Mouse (Mus musculus): ENCODE measurements around the gene Pnpla2. TPM values are rescaled to one million over a fixed set of nuclear protein-coding genes. Genes with fewer than 3 reads are reported as not detected.

Gene Pnpla2
- polyA plus RNA-seq, 1 experiment from 2014 or later = 20.5 TPM

DNA sequence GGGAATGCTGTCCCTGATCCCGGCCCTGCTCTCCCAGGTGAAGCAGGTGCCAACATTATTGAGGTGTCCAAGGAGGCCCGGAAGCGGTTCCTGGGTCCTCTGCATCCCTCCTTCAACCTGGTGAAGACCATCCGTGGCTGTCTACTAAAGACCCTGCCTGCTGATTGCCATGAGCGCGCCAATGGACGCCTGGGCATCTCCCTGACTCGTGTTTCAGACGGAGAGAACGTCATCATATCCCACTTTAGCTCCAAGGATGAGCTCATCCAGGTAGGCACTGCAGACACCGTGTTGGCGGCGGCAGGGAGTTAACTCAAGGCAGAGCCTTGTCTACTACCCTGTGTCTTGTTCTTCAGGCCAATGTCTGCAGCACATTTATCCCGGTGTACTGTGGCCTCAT, 2.2 kb downstream of the Pnpla2 start:
- no peaks in the 10 kb centered on the region for H3K36me3 ChIP-seq (ENCODE audit: control insufficient read depth, insufficient read depth)
- no peak overlapping the region for H3K4me3 ChIP-seq (replicated peaks; ENCODE audit: low read length)
- H3K27ac ChIP-seq (ENCODE audit: low read length) = no peak overlapping the region
- H3K9ac ChIP-seq (replicated peaks; ENCODE audit: low read depth, low read length) = no peak overlapping the region
- H3K27me3 ChIP-seq (replicated peaks; ENCODE audit: control insufficient read depth, insufficient read depth, low read length) = peaks cover 16% of the 10 kb centered on the region
- H3K4me1 ChIP-seq (replicated peaks; ENCODE audit: control insufficient read depth, insufficient read depth, low read length) = peaks cover 22% of the 10 kb centered on the region
- WGBS = 91% methylated on average over 14 of the region's 14 CpGs
- no peak overlapping the region for H3K4me2 ChIP-seq (ENCODE audit: low read length)
- ATAC-seq = no peak
- H3K9me3 ChIP-seq (ENCODE audit: control insufficient read depth, low read length) = no peaks in the 10 kb centered on the region

DNA sequence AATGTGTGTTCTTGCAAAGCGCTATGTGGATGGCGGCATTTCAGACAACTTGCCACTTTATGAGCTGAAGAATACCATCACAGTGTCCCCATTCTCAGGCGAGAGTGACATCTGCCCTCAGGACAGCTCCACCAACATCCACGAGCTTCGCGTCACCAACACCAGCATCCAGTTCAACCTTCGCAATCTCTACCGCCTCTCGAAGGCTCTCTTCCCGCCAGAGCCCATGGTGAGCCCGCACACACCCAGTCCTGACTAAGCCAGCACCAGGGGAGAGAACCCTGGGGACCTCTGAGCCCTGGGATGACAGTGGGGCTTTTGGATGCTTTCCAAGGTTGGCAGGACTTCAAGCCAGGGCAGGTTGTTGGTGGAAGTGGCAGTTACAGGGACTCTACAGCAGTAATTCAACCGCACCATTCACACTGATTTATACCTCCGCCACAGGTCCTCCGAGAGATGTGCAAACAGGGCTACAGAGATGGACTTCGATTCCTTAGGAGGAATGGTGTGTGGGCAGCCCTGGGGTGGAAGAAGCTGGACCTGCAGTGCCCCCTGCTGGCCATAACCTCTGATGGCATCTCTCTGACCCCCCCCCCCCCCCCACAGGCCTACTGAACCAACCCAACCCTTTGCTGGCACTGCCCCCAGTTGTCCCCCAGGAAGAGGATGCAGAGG, 3.1 kb downstream of the Pnpla2 start:
- Histone ChIP-seq H3K4me2 (ENCODE audit: low read length) (no peak overlapping the region), H3K4me1 (replicated peaks; ENCODE audit: control insufficient read depth, insufficient read depth, low read length) (peaks cover 22% of the 10 kb centered on the region), H3K9ac (replicated peaks; ENCODE audit: low read depth, low read length) (no peak overlapping the region), H3K27me3 (replicated peaks; ENCODE audit: control insufficient read depth, insufficient read depth, low read length) (peaks cover 25% of the 10 kb centered on the region), H3K9me3 (ENCODE audit: control insufficient read depth, low read length) (no peaks in the 10 kb centered on the region), H3K36me3 (ENCODE audit: control insufficient read depth, insufficient read depth) (no peaks in the 10 kb centered on the region), H3K4me3 (replicated peaks; ENCODE audit: low read length) (no peak overlapping the region), H3K27ac (ENCODE audit: low read length) (no peak overlapping the region)
- WGBS = 73% methylated on average over 15 of the region's 15 CpGs
- no peak for ATAC-seq

DNA sequence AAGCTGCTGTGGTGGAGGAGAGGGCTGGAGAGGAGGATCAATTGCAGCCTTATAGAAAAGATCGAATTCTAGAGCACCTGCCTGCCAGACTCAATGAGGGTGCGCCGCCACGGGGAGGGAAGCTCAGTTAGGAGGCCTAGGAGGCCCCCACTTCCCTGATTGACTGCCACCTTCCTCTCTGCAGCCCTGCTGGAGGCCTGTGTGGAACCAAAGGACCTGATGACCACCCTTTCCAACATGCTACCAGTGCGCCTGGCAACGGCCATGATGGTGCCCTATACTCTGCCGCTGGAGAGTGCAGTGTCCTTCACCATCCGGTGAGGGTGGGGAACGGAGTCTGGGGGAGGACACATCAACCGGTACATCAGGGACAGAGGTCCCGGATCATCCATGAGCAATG, 3.7 kb downstream of the Pnpla2 start:
- no peak for ATAC-seq
- Histone ChIP-seq H3K4me1 (replicated peaks; ENCODE audit: control insufficient read depth, insufficient read depth, low read length) (peaks cover 22% of the 10 kb centered on the region), H3K4me2 (ENCODE audit: low read length) (no peak overlapping the region), H3K9me3 (ENCODE audit: control insufficient read depth, low read length) (no peaks in the 10 kb centered on the region), H3K27me3 (replicated peaks; ENCODE audit: control insufficient read depth, insufficient read depth, low read length) (peaks cover 30% of the 10 kb centered on the region), H3K9ac (replicated peaks; ENCODE audit: low read depth, low read length) (no peak overlapping the region), H3K27ac (ENCODE audit: low read length) (no peak overlapping the region), H3K36me3 (ENCODE audit: control insufficient read depth, insufficient read depth) (no peaks in the 10 kb centered on the region), H3K4me3 (replicated peaks; ENCODE audit: low read length) (no peak overlapping the region)
- 95% methylated on average over 11 of the region's 11 CpGs for WGBS

DNA sequence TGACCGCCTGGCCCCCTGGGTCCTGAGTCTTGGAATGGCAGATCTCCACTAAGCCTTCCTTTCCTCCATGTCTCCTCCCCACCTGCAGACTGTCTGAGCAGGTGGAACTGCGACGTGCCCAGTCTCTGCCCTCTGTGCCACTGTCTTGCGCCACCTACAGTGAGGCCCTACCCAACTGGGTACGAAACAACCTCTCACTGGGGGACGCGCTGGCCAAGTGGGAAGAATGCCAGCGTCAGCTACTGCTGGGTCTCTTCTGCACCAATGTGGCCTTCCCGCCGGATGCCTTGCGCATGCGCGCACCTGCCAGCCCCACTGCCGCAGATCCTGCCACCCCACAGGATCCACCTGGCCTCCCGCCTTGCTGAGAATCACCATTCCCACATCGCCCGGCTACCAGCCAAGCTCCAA, 4.3 kb downstream of the Pnpla2 start:
- Histone ChIP-seq H3K36me3 (ENCODE audit: control insufficient read depth, insufficient read depth) (no peaks in the 10 kb centered on the region), H3K9ac (replicated peaks; ENCODE audit: low read depth, low read length) (no peak overlapping the region), H3K4me1 (replicated peaks; ENCODE audit: control insufficient read depth, insufficient read depth, low read length) (peaks cover 21% of the 10 kb centered on the region), H3K9me3 (ENCODE audit: control insufficient read depth, low read length) (no peaks in the 10 kb centered on the region), H3K4me2 (ENCODE audit: low read length) (no peak overlapping the region), H3K27ac (ENCODE audit: low read length) (no peak overlapping the region), H3K27me3 (replicated peaks; ENCODE audit: control insufficient read depth, insufficient read depth, low read length) (peaks cover 37% of the 10 kb centered on the region), H3K4me3 (replicated peaks; ENCODE audit: low read length) (no peak overlapping the region)
- ATAC-seq = no peak
- 91% methylated on average over 17 of the region's 17 CpGs for WGBS

DNA sequence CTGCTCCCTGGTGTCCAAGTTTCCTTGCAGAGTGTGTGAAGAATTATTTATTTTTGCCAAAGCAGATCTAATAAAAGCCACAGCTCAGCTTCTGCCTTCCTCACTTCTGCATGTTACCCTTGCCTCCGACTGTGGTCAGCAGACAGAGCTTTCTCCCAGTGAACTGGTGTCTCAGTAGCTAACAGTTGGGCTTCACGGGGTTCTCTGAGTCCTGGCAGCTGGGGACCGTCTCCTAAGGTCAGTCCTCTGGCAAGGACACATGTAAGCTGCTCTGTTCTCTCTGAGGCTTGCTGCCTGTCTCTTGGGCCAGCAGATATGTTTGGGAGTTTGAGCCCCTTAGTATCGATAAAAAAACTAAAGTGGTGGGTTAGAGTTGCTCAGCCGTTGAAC, 5.0 kb downstream of the Pnpla2 start:
- H3K27ac ChIP-seq (ENCODE audit: low read length) = no peak overlapping the region
- no peak overlapping the region for H3K4me3 ChIP-seq (replicated peaks; ENCODE audit: low read length)
- H3K36me3 ChIP-seq (ENCODE audit: control insufficient read depth, insufficient read depth) = no peaks in the 10 kb centered on the region
- ATAC-seq = no peak
- peaks cover 18% of the 10 kb centered on the region for H3K4me1 ChIP-seq (replicated peaks; ENCODE audit: control insufficient read depth, insufficient read depth, low read length)
- WGBS = 78% methylated on average over 5 of the region's 5 CpGs
- no peak overlapping the region for H3K4me2 ChIP-seq (ENCODE audit: low read length)
- peaks cover 44% of the 10 kb centered on the region for H3K27me3 ChIP-seq (replicated peaks; ENCODE audit: control insufficient read depth, insufficient read depth, low read length)
- H3K9me3 ChIP-seq (ENCODE audit: control insufficient read depth, low read length) = no peaks in the 10 kb centered on the region
- no peak overlapping the region for H3K9ac ChIP-seq (replicated peaks; ENCODE audit: low read depth, low read length)

DNA sequence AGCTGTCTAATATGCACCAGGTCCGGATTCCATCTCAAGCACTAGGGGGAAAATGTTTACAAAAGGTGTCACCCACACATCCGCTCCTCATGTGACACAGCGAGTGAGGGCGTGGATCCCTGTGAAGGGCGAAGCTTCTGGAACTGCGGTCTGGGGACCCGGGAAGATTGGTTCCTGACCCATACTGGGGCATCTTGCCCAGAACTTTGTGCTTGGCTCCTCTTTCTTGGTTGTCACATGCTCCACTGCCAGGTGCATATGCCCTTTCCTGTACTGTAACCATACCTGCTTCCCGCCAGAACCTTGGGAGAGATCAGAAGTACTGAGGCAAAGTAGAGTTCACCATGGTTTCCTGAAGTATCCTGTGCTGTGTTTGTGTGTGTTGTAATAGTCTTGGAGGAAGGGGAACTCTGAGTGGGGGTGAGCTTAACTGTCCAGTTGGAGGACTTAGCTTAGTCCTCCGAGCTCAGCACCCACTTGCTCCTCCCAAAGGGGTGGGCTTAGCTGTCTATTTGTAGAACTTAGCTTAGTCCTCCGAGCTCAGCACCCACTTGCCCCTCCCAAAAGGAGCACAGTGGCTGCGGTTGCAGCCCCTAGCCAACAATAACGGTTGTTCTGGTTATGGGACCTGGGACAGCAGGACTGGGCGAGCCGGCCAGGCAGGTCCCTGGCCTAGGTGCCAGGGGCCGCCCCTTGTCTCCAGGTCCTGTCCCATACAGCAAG, 5.6 kb downstream of the Pnpla2 start, which contains the start of gene Cracr2b:
Gene Cracr2b (plus strand): TSS at position 704 of the 723 bp plus-strand sequence.
- H3K27ac ChIP-seq (ENCODE audit: low read length) = no peak within 1 kb of the TSS
- ATAC-seq = no peak
- H3K27me3 ChIP-seq (replicated peaks; ENCODE audit: control insufficient read depth, insufficient read depth, low read length) = peaks cover 49% of the 10 kb centered on the region
- 71% methylated on average over 15 of the region's 15 CpGs for WGBS
- H3K4me1 ChIP-seq (replicated peaks; ENCODE audit: control insufficient read depth, insufficient read depth, low read length) = peaks cover 19% of the 10 kb centered on the region
- no peaks in the 10 kb centered on the region for H3K36me3 ChIP-seq (ENCODE audit: control insufficient read depth, insufficient read depth)
- H3K4me2 ChIP-seq (ENCODE audit: low read length) = peak within 1 kb of the TSS; percentile 54
- H3K9me3 ChIP-seq (ENCODE audit: control insufficient read depth, low read length) = no peaks in the 10 kb centered on the region
- H3K4me3 ChIP-seq (replicated peaks; ENCODE audit: low read length) = peak within 1 kb of the TSS; percentile 36
- H3K9ac ChIP-seq (replicated peaks; ENCODE audit: low read depth, low read length) = peak within 1 kb of the TSS; percentile 38

DNA sequence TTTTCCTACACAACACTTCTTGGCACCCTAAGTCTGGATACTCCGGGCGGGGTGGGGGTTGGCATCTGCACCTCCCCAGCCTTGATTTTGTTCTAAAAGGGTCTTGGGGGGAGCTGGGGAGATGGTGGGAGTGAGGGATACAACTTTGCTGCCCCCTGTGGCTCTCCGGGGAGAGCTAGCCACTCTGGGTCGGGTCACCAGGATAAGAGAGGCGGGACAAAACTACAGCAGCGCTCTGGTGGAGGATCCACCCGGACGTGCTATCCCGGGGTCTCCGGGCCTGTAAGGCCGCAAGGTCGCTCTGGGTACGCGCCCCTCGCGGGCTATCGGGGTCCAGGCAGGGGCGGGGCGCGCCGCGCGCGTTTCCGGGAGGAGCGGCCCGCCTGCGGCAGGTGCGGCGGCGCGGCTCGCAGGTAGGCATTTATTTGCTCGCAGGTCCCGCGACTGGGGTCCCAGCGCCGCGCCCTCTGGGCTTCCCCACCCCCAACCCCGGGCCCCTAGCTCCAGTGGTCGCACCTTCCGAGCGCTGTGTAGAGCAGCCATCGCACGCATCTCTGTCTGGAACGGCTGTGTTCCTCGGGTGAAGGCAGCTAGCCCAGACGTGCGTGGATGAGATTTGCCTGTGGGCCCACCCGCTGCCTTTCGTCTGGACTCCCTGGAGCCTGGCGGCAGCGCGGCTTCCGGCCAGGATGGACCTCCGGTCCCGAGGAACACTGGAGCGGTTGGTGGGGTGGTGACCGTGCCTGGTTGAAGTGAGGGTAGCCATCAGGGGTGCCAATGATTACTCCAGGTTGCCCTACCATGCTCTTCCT, 6.7 kb downstream of the Pnpla2 start:
- ATAC-seq = no peak
- Histone ChIP-seq H3K36me3 (ENCODE audit: control insufficient read depth, insufficient read depth) (no peaks in the 10 kb centered on the region), H3K9ac (replicated peaks; ENCODE audit: low read depth, low read length) (peak overlapping the region; percentile 38), H3K27ac (ENCODE audit: low read length) (no peak overlapping the region), H3K27me3 (replicated peaks; ENCODE audit: control insufficient read depth, insufficient read depth, low read length) (peaks cover 59% of the 10 kb centered on the region), H3K4me2 (ENCODE audit: low read length) (peak overlapping the region; percentile 54), H3K9me3 (ENCODE audit: control insufficient read depth, low read length) (no peaks in the 10 kb centered on the region), H3K4me3 (replicated peaks; ENCODE audit: low read length) (peak overlapping the region; percentile 36), H3K4me1 (replicated peaks; ENCODE audit: control insufficient read depth, insufficient read depth, low read length) (peaks cover 12% of the 10 kb centered on the region)
- WGBS = 2% methylated on average over 54 of the region's 59 CpGs

DNA sequence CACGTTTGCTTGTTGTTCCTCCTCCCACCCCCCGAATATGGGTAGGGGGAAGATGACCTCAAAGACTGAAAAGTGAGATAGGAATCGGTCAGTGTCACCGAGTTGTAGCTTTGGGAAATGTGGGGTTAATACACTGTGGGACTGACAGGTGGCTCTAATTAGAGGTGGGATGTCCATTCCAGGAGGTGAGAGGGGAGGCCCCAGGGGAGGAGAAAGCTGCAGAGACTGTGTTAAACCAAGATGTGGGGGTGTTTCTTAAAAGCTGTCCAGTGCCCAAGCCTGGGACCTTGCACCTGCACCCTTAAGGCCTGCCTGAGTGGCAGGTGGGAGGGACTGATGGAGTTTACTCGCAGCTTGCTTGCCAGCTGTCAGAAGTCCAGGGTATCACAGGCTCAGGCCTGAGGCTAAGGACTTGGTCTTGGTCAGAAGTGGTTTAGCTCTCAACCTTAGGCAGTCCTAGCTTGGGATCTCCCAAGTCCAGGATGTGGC, 7.4 kb downstream of the Pnpla2 start:
- Histone ChIP-seq H3K9ac (replicated peaks; ENCODE audit: low read depth, low read length) (no peak overlapping the region; the same call in 1 of the 2 replicates), H3K4me1 (replicated peaks; ENCODE audit: control insufficient read depth, insufficient read depth, low read length) (peaks cover 19% of the 10 kb centered on the region), H3K9me3 (ENCODE audit: control insufficient read depth, low read length) (no peaks in the 10 kb centered on the region), H3K27ac (ENCODE audit: low read length) (no peak overlapping the region), H3K36me3 (ENCODE audit: control insufficient read depth, insufficient read depth) (no peaks in the 10 kb centered on the region), H3K27me3 (replicated peaks; ENCODE audit: control insufficient read depth, insufficient read depth, low read length) (peaks cover 59% of the 10 kb centered on the region), H3K4me2 (ENCODE audit: low read length) (no peak overlapping the region), H3K4me3 (replicated peaks; ENCODE audit: low read length) (no peak overlapping the region; the same call in 1 of the 2 replicates)
- 17% methylated on average over 5 of the region's 5 CpGs for WGBS
- ATAC-seq = no peak
